Mouse (Mus musculus): ENCODE results near the gene Ntm. TPM values are rescaled to one million over a fixed set of nuclear protein-coding genes. Genes with fewer than 3 reads are reported as not detected.

The Ntm gene
- total RNA-seq, 2 experiments from 2014 or later: 278 to 286 TPM

DNA sequence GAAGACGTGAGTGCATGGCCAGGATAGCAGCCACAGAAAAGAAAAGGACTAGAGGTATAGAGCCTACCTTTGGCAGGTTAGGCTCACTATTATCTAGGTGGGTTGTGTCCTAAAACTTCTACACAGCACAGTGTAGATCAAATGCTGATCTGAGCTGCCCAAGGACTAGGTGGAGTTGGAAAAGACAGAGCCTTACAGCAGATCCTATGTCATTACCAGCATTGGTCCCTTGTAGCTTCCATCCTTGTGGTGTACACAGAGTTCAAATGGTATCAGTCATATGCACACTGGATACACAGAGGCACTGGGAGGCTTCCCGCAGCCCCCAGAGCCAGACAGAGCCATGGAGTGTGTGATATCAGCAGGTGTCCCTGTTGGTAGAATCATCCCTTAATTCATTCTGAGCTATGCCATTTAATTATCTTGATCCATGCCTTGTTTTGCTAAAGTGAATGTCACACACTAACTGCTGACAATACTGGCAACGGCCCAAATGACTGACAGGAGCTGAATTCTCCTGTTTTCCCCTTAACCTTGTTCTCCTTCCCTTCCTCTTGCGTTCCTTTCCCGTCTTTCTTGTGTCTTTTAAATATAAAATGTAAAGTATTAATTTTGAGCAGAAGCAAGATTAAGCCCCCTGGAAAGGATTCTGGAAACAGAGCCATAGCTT is 271.6 kb downstream of the Ntm start:
- intact Hi-C loops (cut with DNase I): no loop called here
- no peak for DNase-seq (ENCODE audit: low spot score in 2 of 2)

DNA sequence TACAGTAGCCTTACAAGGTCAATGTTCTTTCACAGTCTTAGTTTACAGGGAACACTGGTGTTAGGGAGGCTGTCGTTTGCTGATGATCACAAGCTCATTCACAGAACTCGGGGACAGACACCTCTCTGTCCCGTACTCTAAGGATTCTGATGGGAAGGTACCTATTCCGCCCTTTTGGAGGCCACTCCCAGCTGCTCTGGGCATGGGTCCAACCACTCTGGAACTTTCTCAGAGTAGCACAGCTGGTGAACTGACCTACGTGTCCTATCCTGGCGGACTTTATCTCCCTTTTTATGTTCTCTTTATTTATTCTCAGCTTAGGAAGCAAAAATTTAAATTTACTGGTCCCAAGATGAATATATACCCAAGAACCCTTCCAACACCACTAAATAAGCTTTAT is 280.7 kb downstream of the Ntm start:
- intact Hi-C loops (cut with DNase I): no loop called here
- DNase-seq (ENCODE audit: low spot score in 2 of 2): no peak

DNA sequence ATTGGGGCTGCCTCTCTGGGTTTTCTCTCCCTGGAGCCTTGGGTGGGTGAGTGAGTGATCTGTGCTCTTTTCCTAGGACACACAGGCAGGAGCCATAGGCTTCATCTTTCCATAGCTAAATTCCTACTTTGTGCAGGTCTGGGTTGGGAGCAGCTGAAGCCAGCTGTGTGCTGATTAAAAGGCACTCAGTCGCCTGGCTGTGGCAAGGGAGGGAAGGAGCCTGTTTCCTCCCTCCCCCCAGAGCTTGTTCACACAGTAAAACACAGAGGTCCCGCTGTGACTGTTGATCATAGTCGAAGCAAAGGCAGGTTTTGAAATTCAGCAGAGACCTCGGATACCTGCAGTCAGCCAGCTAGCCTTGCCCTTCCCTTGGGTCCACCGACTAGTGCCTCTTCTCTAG is 282.3 kb downstream of the Ntm start:
- no peak for DNase-seq (ENCODE audit: low spot score in 2 of 2)
- intact Hi-C loops (cut with DNase I): no loop called here

DNA sequence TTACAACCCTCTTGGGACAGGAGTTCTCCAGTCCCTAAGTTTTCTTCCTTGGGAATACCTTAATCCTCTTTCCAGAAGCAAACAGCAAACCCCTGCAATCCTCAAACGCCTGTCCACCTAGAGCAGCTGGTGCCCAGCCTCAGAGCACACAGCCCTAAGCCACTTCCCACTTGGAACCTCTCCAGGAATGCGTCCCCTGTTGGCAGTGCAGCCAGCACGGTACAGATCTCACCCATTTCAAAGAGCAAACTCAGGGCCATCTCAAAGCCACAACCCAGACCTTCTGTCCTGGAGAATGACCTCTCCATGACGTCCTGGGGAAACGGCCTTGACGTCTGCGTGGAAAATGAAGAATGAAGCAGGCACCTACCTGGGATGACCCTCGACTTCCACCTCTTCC is 289.0 kb downstream of the Ntm start:
- intact Hi-C loops (cut with DNase I): no loop called here
- DNase-seq (ENCODE audit: low spot score in 2 of 2): no peak

DNA sequence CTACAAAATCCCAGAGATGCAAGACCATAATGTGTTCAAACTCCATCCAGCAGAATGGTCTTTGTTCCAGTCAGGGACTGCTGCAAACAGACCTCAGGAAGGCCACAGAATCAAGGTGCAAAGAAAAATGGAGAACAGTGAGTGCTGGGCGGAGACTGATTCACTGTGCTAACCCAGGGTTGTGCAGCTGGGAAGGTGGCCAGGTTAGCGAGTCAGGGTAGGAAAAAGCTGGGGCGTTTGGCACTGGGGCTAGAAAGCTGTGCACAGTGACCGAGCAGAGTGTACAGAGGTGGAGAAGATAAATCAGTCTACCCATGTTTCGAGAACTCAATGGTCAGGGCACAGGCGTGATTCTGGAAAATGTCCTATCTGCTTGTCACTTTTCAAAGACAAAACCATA is 291.1 kb downstream of the Ntm start:
- no peak for DNase-seq (ENCODE audit: low spot score in 2 of 2)
- intact Hi-C loops (cut with DNase I): no loop called here

DNA sequence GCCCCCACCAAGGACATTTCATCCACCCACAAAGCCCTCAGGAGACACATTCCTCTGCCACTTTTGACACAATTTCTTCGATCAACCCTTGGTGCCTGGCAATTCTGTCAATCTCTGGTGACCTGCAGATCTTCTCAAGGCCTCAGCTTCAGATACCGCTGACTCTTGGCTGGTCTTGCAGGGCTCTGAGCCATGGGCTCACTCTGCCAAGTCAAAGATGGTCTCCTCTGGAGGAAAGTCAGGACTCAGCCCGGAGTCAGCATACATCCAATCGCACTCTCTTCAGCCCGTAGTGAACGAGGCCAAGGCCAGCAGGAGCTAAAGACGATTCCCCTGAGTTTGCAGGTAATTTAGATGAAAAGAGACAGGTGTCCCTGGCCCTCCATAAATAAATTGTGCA is 299.7 kb downstream of the Ntm start:
- intact Hi-C loops (cut with DNase I): loop anchor here (5.0 to 10.0 kb wide), 5 partner anchors 202 to 759 kb away; partner anchors contain the start of gene Ntm
- DNase-seq (ENCODE audit: low spot score in 2 of 2): no peak

DNA sequence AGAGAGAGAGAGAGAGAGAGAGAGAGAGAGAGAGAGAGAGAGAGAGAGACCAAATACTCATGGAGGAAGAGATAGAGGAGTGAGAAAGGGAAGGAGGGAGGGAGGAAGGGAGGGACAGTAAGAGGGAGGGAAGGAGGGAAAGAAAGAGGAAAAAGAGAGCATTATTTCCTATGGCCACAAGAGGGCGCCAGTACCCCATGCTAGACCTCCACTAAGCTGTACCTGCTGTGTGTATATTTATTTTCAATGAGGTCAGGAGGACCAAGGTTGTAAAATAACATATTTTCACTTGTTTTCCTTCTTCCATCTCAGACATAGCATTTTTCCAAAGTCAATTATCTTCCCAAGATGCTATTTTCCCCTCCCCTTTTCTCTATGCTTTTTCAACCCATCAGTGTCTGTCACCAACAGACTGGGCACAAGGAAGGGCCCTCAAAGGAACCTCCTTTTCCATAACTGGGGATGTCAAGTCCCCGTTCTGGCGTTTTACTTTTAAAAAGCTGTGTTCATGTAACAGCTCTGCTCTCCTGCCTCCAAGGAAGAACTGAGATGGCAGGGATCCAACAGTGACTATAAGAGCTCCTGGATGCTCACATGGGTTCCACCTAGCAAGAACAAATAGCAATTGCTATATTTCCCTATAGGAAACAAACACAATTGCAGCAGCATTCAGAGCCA is 301.3 kb downstream of the Ntm start:
- peak in 1 of 2 experiments; percentile 46 for DNase-seq (ENCODE audit: low spot score in 2 of 2)
- intact Hi-C loops (cut with DNase I): loop anchor here (2.0 to 10.0 kb wide), 6 partner anchors 203 to 761 kb away; partner anchors contain the start of gene Ntm

DNA sequence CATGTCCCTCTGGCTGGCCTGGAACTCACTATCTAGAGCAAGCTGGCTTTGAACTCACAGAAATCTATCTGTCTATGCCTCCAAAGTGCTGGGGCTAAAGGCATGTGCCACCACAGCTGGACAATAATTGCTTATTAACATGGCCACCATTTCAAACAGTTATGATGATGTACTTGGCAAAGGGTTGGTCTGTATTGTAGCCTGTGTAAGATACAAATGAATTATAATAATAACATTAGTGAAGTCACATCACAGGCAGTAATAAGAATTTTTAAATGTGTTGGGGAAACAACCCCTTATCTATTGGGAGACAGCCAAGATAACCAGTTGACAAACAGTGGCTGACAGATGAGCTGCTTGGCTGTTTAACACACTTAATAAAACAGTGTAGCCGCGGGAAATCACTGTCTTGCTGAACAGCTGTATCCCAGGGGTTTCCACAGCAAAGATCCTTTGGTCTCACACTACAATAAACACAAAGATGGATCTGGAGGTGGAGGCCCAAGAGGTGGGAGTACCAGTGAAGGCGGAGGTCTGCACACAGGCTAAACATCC is 302.8 kb downstream of the Ntm start:
- intact Hi-C loops (cut with DNase I): loop anchor here (2.0 to 10.0 kb wide), 6 partner anchors 205 to 762 kb away; partner anchors contain the start of gene Ntm
- DNase-seq (ENCODE audit: low spot score in 2 of 2): no peak

DNA sequence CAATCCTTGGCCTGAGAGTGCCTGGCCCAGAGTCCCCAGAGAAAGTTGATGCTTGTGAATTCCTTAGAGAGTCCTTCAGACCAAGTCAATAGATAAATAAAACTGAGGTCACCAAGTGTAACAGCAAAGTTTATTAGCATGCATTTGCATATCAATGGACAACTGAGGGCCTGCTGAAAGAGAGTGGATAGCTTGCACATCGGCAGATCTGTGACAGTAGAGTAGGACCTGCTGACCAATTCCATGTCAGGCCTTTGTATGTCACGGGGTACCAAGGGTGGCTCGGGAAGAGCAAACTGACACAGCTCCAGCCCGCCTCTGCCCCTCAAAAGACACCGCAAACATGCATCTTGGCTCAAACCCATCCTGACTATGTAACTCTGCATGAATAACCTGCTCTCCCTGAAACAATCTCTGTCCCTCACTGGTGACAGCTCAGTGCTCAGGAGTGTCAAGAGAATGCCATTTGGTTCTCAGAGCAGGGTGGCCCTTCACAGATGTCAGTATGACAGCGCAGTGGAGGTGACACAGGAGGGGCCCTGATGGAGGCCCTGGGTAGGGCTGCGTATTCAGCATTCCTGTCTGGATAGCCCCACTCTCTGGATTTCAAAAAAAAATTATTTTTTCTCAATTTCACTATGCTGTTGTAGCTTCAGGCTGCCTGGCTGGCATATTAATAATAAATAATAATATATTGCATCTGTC is 305.0 kb downstream of the Ntm start:
- intact Hi-C loops (cut with DNase I): no loop called here
- no peak for DNase-seq (ENCODE audit: low spot score in 2 of 2)

DNA sequence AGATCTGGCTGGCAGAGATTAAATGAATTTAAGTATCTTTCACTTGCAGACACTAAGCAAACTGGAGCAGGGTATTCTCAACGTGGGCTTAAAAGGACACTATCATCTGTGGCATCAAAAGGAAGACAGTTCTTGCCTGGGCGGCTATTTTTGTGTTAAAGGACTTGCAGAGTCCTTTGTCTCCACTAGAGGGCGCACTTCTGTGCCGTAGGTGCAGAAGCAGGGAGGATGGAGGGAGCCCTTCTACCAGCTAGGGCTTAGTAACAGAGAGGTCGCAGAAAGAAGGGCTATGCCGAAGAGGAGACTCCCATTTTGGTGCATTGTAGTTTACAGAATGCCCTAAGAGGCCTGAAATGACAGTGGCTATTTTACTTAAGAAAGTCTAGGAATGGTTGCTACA is 308.1 kb downstream of the Ntm start:
- intact Hi-C loops (cut with DNase I): no loop called here

DNA sequence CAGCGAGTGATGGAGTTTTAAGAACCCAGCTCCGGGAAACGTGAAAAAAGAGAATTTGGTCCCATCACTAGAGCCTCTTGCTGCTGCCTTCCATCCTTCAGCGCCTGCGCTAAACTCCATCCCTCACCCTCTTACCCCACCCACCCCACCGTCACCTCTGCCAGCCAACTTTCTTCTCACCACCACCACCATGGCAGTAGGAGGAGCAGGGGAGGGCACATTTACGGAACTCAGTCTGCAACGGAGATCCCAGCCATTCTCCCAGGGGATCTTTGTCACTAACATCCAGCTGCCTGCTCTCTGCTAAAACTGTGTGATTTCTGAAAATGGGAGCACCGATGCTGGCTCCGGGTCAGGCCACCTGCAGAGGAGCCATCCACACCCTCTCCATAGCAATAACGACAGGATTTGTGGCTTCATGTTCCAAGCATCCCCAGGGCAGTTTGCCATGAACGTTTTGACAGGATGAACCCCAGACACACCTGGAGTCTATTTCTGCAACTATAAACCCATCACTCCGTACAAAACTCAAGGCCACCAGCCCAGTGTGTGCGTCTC is 309.2 kb downstream of the Ntm start:
- DNase-seq (ENCODE audit: low spot score in 2 of 2): no peak
- intact Hi-C loops (cut with DNase I): no loop called here

More for the DNA sequence above, 308.1 kb downstream of the Ntm start:
- peak; percentile 44 to 45 for DNase-seq (ENCODE audit: low spot score in 2 of 2)

DNA sequence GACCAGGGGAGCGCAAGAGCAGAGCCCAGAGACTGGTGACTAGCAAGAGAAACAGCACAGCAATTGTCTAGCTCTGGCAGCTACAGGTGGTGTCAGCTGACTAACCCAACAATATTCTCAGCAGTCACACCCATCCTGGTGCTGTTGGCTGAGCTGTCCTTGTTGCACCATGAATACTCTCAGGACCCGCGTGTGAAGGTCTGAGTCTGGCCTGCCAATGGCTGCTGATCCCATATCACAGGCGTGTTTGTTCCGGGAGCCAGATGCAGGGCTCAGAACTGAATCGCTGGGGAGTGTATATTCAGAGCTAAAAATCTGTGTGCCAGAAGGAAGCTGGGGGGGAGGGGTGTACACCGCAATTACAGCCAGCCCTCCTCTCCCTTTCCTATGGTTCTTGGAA is 310.1 kb downstream of the Ntm start:
- intact Hi-C loops (cut with DNase I): no loop called here
- DNase-seq (ENCODE audit: low spot score in 2 of 2): no peak

DNA sequence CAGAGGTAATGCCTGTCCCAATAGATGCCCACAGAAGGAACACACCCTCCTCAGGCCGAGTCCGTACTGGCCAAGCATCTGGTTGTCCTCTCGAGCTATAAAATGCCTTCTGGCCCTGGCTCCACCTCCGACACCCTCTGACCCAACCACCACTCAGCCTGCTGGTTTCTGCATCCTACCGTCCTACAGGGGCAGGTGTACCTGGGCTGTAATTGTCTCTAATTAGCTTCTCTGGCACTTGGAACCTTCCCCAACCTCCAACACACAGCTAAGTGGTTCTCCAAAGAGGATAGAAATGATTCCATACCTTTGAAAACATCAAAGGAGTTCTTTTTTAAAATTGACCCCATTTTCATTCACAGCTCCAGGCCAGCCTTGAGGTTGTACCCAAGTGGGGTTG is 311.1 kb downstream of the Ntm start:
- intact Hi-C loops (cut with DNase I): no loop called here
- no peak for DNase-seq (ENCODE audit: low spot score in 2 of 2)

DNA sequence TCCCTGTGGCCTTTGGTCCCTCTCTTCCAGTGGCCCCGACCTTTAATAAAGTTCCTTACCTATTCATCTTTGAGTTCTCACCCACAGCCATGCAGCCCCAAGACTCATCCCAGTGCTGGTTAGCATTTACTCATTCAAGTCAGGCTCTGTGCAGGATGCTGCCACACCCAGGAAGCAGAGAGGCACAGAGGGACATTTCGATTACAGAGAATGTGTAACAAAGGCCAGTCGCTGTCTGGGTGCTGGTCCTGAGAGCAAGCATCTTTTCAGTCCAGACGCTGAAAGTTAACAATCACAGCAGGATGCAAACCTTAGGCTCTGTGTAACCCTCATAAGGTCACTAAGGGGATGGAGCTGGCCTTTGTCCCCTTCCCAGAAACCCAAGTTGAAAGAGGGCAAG is 311.7 kb downstream of the Ntm start:
- intact Hi-C loops (cut with DNase I): no loop called here
- DNase-seq (ENCODE audit: low spot score in 2 of 2): no peak

DNA sequence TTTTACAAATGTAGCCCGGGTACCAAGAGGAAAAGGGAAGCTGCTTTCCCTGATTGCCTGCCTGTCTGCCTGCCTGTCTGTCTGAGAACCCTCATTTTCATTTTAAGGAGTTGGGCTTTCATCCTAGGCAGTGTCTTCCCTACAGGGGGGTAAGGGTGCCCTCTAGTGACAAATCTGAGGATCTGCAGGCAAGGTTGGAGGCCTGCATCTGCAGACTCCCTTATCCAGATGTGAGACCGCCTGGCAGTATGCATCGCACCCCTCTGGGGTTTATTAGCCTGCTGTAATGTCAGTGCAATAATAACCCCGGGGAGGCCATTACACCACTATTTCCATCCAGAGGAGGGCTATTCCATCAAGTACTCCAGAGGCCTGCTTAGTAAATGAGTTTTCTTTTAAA is 312.3 kb downstream of the Ntm start:
- intact Hi-C loops (cut with DNase I): no loop called here
- DNase-seq (ENCODE audit: low spot score in 2 of 2): no peak

DNA sequence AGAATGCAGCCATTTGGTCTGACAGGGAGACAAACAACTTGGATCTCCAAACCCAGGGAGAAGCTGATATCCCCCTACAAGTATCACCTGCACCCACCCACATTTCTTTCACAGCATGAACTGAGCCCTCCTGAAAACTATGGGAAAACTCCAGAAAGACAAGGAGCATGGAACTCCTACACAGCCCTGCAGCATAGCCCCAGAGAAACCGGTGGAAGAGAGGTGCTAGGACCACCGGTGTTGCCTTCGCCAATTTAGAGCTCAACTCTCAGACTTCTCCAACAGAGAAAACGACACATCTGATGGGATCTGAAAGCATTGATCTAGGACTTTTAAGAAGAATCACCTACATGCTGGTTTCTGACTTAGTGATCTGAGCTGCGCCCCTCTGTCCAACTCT is 312.7 kb downstream of the Ntm start:
- intact Hi-C loops (cut with DNase I): no loop called here
- DNase-seq (ENCODE audit: low spot score in 2 of 2): no peak

DNA sequence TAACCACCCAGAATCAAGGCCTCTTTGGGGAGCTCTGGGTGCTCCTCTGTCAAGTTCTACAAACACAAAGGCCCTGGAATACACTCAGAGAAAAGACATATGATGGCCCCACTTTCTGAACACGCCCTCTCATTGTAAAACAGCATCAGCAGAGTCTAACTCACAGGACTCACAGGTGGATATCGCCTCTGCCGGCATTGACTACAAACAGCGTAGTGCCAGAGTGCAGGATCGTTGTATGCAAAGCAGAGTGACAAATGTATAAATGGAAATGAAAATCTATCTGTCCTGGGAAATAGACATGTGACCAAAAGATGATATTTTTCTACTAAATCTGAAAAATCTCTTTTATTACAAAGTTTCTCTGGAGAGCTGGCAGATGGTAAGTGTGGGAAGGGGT is 314.7 kb downstream of the Ntm start:
- DNase-seq (ENCODE audit: low spot score in 2 of 2): no peak
- intact Hi-C loops (cut with DNase I): loop anchor here (5.0 kb wide), 1 partner anchor 1241 kb away; no protein-coding TSS in a partner anchor

DNA sequence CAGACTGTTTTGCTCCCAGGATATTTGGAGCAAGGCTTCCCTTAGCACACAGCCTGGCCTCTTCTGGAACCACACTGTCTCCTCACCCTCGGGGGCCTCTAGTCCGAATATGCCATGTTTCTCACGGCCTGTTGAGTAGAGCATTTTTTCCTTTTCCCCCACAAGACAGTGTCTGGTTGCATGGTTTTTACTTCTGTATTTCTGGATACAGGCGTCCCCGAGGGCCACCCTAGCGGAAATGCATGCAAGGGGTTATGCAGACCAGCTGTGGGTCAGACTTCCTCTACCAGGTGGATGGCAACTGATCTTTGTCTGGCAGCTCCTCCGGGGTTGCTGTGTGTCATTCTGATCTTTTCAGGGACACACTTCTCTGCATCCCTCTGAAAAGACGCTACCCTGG is 315.2 kb downstream of the Ntm start:
- no peak for DNase-seq (ENCODE audit: low spot score in 2 of 2)
- intact Hi-C loops (cut with DNase I): loop anchor here (5.0 kb wide), 1 partner anchor 1240 kb away; no protein-coding TSS in a partner anchor

DNA sequence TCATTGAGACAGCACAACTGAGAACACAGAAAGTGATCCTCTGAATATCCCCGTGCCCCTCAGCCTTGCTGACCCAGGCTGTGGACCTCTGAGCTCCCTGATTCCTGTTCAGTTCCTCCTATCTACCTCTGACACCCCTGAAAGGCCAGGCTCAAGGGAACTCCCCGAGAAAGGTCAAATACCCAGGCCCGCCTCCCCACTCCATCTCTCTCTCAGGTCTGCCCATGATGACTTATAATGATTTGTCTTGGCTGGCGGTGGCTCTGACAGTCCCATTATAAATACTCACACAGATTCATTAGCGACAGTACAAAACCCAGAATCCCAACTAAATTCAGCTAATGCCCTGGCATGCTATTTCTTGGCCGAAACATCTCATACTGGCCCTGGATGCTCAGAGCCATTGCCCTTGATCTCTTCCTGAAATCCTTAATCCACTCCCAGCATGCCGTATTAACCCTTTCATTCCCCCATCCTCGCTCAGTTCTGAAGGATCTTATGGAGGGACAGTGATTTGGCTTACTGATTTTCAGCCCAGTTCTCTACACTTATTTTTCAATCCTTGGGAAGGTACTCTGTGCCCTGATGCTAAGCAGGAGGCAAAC is 317.0 kb downstream of the Ntm start:
- intact Hi-C loops (cut with DNase I): loop anchor here (5.0 kb wide), 1 partner anchor 1239 kb away; no protein-coding TSS in a partner anchor
- no peak for DNase-seq (ENCODE audit: low spot score in 2 of 2)

Data from left cerebral cortex, postnatal 36 days (tissue).